Mouse (Mus musculus): ENCODE data around the gene Lgals1. TPM values are rescaled to one million over a fixed set of nuclear protein-coding genes. Genes with fewer than 3 reads are reported as not detected.

The Lgals1 gene
- polyA plus RNA-seq, 1 experiment: 2,213 TPM

GRCm38 (mm10) chr15:78919914-78920313 is 6.6 kb upstream of the Lgals1 start:
- no peak overlapping the region for H3K27ac ChIP-seq (replicated peaks; ENCODE audit: low read depth, low read length)
- H3K4me1 ChIP-seq (ENCODE audit: control insufficient read depth, insufficient read depth, insufficient read length, low read length): peaks cover 7% of the 10 kb centered on the region

GRCm38 (mm10) chr15:78922700-78923099 is 3.8 kb upstream of the Lgals1 start:
- no peak overlapping the region for H3K4me3 ChIP-seq (ENCODE audit: insufficient read depth, low read depth, low read length)
- peaks cover 12% of the 10 kb centered on the region for H3K4me1 ChIP-seq (ENCODE audit: control insufficient read depth, insufficient read depth, insufficient read length, low read length)
- no peak overlapping the region for H3K27ac ChIP-seq (replicated peaks; ENCODE audit: low read depth, low read length)

More at GRCm38 (mm10) chr15:78919914-78920313, 6.6 kb upstream of the Lgals1 start:
- H3K4me3 ChIP-seq (ENCODE audit: insufficient read depth, low read depth, low read length): no peak overlapping the region

GRCm38 (mm10) chr15:78923585-78923984 is 2.9 kb upstream of the Lgals1 start:
- Histone ChIP-seq H3K27ac (replicated peaks; ENCODE audit: low read depth, low read length) (no peak overlapping the region), H3K4me1 (ENCODE audit: control insufficient read depth, insufficient read depth, insufficient read length, low read length) (peaks cover 6% of the 10 kb centered on the region), H3K4me3 (ENCODE audit: insufficient read depth, low read depth, low read length) (no peak overlapping the region)

- peaks cover 6% of the 10 kb centered on the region for H3K4me1 ChIP-seq (ENCODE audit: control insufficient read depth, insufficient read depth, insufficient read length, low read length)
- peak overlapping the region; percentile 56 for H3K27ac ChIP-seq (replicated peaks; ENCODE audit: low read depth, low read length)
- H3K4me3 ChIP-seq (ENCODE audit: insufficient read depth, low read depth, low read length): no peak overlapping the region
Observed at GRCm38 (mm10) chr15:78925129-78925528, 1.4 kb upstream of the Lgals1 start.

GRCm38 (mm10) chr15:78927021-78927787 is 679 bp downstream of the Lgals1 start:
- H3K4me1 ChIP-seq (ENCODE audit: control insufficient read depth, insufficient read depth, insufficient read length, low read length): peaks cover 6% of the 10 kb centered on the region
- peak overlapping the region; percentile 91 for H3K27ac ChIP-seq (replicated peaks; ENCODE audit: low read depth, low read length)

GRCm38 (mm10) chr15:78927788-78928457 is 1.4 kb downstream of the Lgals1 start:
- Histone ChIP-seq H3K4me1 (ENCODE audit: control insufficient read depth, insufficient read depth, insufficient read length, low read length) (peaks cover 6% of the 10 kb centered on the region), H3K4me3 (ENCODE audit: insufficient read depth, low read depth, low read length) (peak overlapping the region; percentile 76), H3K27ac (replicated peaks; ENCODE audit: low read depth, low read length) (peak overlapping the region; percentile 91)

More at GRCm38 (mm10) chr15:78927021-78927787, 679 bp downstream of the Lgals1 start:
- peak overlapping the region; percentile 76 for H3K4me3 ChIP-seq (ENCODE audit: insufficient read depth, low read depth, low read length)

- Histone ChIP-seq H3K4me1 (ENCODE audit: control insufficient read depth, insufficient read depth, insufficient read length, low read length) (peaks cover 6% of the 10 kb centered on the region), H3K27ac (replicated peaks; ENCODE audit: low read depth, low read length) (peak overlapping the region; percentile 26), H3K4me3 (ENCODE audit: insufficient read depth, low read depth, low read length) (peak overlapping the region; percentile 31)
Observed at GRCm38 (mm10) chr15:78928539-78928938, 2.0 kb downstream of the Lgals1 start.

- no peak overlapping the region for H3K4me3 ChIP-seq (ENCODE audit: insufficient read depth, low read depth, low read length)
- no peak overlapping the region for H3K27ac ChIP-seq (replicated peaks; ENCODE audit: low read depth, low read length)
- H3K4me1 ChIP-seq (ENCODE audit: control insufficient read depth, insufficient read depth, insufficient read length, low read length): peaks cover 2% of the 10 kb centered on the region
Observed at GRCm38 (mm10) chr15:78930192-78930706, 3.7 kb downstream of the Lgals1 start.

- Histone ChIP-seq H3K27ac (replicated peaks; ENCODE audit: low read depth, low read length) (no peak overlapping the region), H3K4me1 (ENCODE audit: control insufficient read depth, insufficient read depth, insufficient read length, low read length) (peaks cover 5% of the 10 kb centered on the region), H3K4me3 (ENCODE audit: insufficient read depth, low read depth, low read length) (no peak overlapping the region)
Observed at GRCm38 (mm10) chr15:78930801-78931426, 4.4 kb downstream of the Lgals1 start.

- Histone ChIP-seq H3K4me1 (ENCODE audit: control insufficient read depth, insufficient read depth, insufficient read length, low read length) (peaks cover 6% of the 10 kb centered on the region), H3K27ac (replicated peaks; ENCODE audit: low read depth, low read length) (no peak overlapping the region), H3K4me3 (ENCODE audit: insufficient read depth, low read depth, low read length) (no peak overlapping the region)
Observed at GRCm38 (mm10) chr15:78931577-78931976, 5.1 kb downstream of the Lgals1 start.

GRCm38 (mm10) chr15:78934784-78935320 is 8.3 kb downstream of the Lgals1 start, which contains the start of gene Nol12:
Nol12 (plus strand) TSS chr15:78934933.
- H3K4me3 ChIP-seq (ENCODE audit: insufficient read depth, low read depth, low read length): peak within 1 kb of the TSS; percentile 92
- H3K27ac ChIP-seq (replicated peaks; ENCODE audit: low read depth, low read length): peak within 1 kb of the TSS; percentile 89
- H3K4me1 ChIP-seq (ENCODE audit: control insufficient read depth, insufficient read depth, insufficient read length, low read length): peaks cover 6% of the 10 kb centered on the region; the same call in 1 of the 2 replicates

GRCm38 (mm10) chr15:78936403-78936802 is 9.9 kb downstream of the Lgals1 start:
- Histone ChIP-seq H3K4me3 (ENCODE audit: insufficient read depth, low read depth, low read length) (no peak overlapping the region), H3K4me1 (ENCODE audit: control insufficient read depth, insufficient read depth, insufficient read length, low read length) (peaks cover 6% of the 10 kb centered on the region; the same call in 1 of the 2 replicates), H3K27ac (replicated peaks; ENCODE audit: low read depth, low read length) (no peak overlapping the region)

GRCm38 (mm10) chr15:78937311-78937710 is 10.8 kb downstream of the Lgals1 start:
- Histone ChIP-seq H3K4me1 (ENCODE audit: control insufficient read depth, insufficient read depth, insufficient read length, low read length) (peaks cover 6% of the 10 kb centered on the region; the same call in 1 of the 2 replicates), H3K4me3 (ENCODE audit: insufficient read depth, low read depth, low read length) (no peak overlapping the region), H3K27ac (replicated peaks; ENCODE audit: low read depth, low read length) (no peak overlapping the region)

GRCm38 (mm10) chr15:78937963-78938362 is 11.4 kb downstream of the Lgals1 start:
- Histone ChIP-seq H3K27ac (replicated peaks; ENCODE audit: low read depth, low read length) (no peak overlapping the region), H3K4me3 (ENCODE audit: insufficient read depth, low read depth, low read length) (no peak overlapping the region), H3K4me1 (ENCODE audit: control insufficient read depth, insufficient read depth, insufficient read length, low read length) (peaks cover 6% of the 10 kb centered on the region; the same call in 1 of the 2 replicates)

- peaks cover 6% of the 10 kb centered on the region; the same call in 1 of the 2 replicates for H3K4me1 ChIP-seq (ENCODE audit: control insufficient read depth, insufficient read depth, insufficient read length, low read length)
- no peak overlapping the region for H3K4me3 ChIP-seq (ENCODE audit: insufficient read depth, low read depth, low read length)
- no peak overlapping the region for H3K27ac ChIP-seq (replicated peaks; ENCODE audit: low read depth, low read length)
Observed at GRCm38 (mm10) chr15:78940325-78940724, 13.8 kb downstream of the Lgals1 start.
